Mouse (Mus musculus) WW6 (cell line): ENCODE data around the gene Gm49373.
"Not testable (repeated sequence)": the region's sequence is repeated elsewhere in the genome, so short reads cannot be mapped to it uniquely, and the experiment has no call there.

Experiments used
- DNase-seq: peaks from one replicate; pipeline ENCODE4 v3.0.0-alpha.2; 2013; ENCODE audit warnings: low read depth, low spot score

Gm49373 gene

GRCm38 (mm10) chr9:21074173-21074572 is 1.3 kb upstream of the Gm49373 start:
- DNase-seq = no peak

GRCm38 (mm10) chr9:21072641-21073040 is 255 bp downstream of the Gm49373 start:
- no peak for DNase-seq

DNA sequence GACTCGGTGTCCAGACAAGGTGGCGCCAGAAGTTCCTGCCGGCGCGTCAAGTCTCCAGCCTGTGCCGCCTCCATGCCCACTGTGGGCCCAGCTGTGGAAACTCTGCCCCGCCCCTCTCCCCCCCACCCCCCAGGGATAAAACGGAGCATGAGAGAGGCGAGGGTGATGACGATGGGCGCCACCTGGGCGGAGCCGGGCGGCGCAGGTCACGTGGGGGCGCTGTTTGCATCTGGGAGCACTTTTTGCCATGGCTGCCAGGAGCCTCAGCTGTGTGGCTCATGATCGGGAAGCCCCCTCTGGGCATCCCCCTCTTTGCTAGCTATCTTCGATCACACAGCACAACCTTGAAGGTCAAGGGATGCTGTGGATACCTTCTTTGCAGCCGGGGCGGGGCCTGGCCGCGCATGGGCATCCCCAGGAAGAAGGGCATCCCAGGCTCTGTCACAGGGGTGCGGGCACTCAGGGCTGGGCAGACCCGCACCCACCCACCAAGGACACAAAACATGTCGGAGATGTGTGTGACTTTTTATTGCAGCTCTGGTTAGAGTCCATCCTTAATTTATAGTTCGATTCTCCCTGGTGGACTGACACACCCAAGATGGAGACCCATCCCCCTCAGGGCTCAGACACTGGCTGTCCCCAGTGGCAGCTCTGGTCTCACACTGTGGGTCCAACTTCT is 5.8 kb downstream of the Gm49373 start, which contains the start of gene Zglp1:
TSS of gene Zglp1 (minus strand) at position 88 of the 679 bp plus-strand sequence.
- no peak for DNase-seq

DNA sequence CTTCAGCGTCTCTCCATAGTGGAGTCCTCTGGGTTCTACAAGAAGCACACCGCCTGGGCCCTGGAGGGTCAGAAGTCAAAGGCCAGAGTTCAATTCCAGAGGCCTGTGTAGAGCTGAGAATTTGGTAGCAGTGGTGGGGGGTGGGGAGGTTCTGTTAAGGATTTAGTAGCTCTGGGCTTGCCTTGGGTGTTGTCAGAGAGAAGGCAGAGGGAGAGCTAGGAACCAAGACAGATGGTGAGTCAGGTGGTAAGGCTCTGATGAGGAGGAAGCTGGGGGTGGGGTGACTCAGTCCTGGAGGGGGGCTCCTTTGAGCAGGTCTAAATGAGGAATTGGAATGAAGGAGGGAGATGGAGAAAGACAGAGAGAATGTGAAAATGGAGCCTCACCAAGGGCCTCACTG is 10.0 kb downstream of the Gm49373 start:
- no peak for DNase-seq

DNA sequence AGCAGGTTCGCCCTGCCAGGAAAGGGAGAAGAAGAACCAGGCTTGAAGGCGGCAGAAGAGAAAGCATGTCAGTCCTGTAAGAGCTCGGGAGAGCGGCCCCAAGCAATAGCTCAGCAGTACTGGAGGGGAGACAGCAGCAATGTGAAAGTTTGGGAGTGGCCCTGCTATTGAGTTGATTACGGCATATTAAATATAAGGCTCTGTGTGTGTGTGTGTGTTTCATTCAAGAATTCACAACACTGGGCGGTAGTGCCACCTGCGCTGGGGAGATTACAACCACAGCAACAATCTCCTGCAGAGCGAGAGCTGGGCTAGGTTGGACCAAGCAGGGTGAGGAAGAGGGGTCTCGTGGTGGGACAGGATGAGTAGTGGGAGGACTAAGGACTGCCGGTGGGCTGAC is 21.3 kb downstream of the Gm49373 start:
- DNase-seq = no peak

GRCm38 (mm10) chr9:21045235-21045634 is 27.7 kb downstream of the Gm49373 start:
- DNase-seq = no peak

DNA sequence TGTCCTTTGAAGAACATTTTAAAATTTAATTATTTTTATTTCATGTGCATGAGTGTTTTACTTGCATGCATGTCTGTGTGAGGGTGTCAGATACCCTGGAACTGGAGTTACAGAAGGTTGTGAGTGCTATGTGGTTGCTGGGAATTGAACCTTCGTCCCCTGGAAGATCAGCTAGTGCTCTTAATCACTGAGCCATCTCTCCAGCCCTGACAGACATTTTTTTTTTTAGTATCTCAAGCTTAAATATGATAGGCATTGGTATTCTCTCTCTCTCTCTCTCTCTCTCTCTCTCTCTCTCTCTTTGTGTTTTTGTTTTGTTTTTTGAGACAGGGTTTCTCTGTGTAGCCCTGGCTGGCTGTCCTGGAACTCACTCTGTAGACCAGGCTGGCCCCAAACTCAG is 28.1 kb downstream of the Gm49373 start:
- not testable (repeated sequence) for DNase-seq

- no peak for DNase-seq
Measured at GRCm38 (mm10) chr9:21043563-21043962, 29.3 kb downstream of the Gm49373 start.

- no peak for DNase-seq
Measured at GRCm38 (mm10) chr9:21041308-21041707, 31.6 kb downstream of the Gm49373 start.

- no peak for DNase-seq
Measured at GRCm38 (mm10) chr9:21039779-21040178, 33.1 kb downstream of the Gm49373 start.

GRCm38 (mm10) chr9:21037481-21037891 is 35.4 kb downstream of the Gm49373 start:
- DNase-seq = no peak

- DNase-seq = no peak
Measured at GRCm38 (mm10) chr9:21036666-21037065, 36.2 kb downstream of the Gm49373 start.

DNA sequence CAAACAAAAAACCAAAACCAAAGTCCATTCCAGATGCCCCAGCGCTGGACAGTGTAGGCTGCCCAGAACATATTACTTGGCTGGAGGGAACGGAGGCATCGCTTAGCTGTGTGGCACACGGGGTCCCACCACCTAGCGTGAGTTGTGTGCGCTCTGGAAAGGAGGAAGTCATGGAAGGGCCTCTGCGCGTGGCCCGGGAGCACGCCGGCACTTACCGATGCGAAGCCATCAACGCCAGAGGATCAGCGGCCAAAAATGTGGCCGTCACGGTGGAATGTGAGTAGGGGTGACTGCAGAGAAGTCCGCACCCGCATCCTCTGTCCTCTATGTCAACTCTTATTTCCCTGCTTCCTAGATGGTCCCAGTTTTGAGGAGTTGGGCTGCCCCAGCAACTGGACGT is 36.7 kb downstream of the Gm49373 start:
- no peak for DNase-seq

GRCm38 (mm10) chr9:21035586-21035985 is 37.3 kb downstream of the Gm49373 start:
- DNase-seq = no peak

GRCm38 (mm10) chr9:21034481-21035085 is 38.3 kb downstream of the Gm49373 start:
- DNase-seq = no peak

DNA sequence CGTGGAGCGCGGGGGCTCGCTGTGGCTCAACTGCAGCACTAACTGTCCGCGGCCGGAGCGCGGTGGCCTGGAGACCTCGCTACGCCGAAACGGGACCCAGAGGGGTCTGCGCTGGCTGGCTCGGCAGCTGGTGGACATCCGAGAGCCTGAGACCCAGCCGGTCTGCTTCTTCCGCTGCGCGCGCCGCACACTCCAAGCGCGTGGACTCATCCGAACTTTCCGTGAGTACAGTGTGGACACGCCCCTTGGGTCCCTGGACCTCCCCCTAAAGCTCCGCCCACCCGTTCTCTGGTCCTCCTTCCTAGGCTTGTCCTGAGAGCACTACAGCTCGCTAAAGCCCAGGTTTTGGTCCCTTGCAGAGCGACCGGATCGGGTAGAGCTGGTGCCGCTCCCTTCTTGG is 39.8 kb downstream of the Gm49373 start:
- peak; percentile 83 for DNase-seq

DNA sequence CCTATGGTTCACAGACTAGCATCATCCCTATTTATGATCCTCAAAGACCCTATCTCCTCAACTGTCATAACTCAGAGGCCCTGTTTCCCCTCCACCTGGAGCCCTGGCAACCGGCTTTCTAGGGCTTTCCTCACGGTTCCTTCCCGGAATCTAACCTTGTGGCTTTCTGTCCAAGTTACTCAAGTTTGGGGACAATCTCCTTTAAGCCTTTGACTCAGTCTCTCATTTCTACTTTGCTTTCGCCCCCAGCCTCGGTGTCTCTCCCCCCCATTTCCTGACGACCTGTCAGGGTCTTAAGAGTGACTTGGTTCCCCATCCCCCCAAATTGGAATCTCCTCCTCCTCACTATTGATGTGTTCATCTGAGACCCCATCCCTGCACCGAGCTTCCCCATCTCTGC is 40.4 kb downstream of the Gm49373 start:
- DNase-seq = no peak

DNA sequence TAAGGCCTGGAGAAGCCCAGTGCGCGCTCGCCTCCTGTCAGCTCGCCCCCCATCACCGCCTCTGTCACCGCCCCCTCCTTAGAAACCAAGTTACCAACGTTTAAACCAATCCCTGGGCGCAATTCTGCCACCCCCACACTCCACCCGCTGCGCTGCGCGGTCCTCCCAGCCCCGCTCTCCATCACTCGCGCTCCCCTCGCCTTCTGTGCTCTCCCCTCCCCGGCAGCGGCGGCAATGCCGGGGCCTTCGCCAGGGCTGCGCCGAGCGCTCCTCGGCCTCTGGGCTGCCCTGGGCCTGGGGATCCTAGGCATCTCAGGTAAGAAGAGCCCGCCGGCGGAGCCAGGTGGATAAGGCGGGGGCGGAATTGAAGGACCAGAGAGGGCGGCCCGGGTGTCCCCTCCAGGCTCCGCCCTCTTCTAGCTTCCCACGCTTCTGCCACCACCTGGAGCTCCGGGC is 41.0 kb downstream of the Gm49373 start, which contains the start of gene Icam5:
TSS of gene Icam5 (plus strand) at position 178 of the 456 bp plus-strand sequence.
- no peak for DNase-seq

DNA sequence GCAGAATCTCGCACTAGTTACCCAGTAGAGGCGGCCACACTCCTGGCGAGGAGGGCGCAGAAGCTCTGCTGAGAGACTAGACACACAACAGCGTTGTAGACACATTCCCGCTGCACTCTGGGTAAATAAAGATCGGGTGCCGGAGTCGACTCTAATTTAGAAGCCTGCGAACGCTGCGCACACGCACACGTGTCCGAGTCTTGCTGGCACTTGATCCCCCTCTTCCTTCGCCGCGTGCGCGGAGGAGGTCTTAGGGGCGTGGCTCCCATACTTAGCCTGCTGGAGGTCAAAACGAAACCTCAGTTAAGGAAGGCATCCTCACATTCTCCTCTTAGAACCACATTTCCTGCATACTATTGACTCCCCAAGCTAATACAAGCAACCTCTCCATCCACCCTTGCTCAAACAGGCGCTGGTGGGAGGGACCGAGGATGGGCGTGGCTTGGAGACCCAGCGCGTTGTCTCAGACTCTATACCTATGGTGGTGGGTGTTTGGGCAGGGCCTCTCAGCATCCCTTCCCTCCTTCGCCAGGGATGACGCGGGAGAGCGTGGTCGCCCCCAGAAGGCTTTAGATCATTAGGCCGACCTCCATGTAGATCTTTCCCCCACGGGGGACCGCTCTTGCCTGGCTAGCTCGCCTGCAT is 41.5 kb downstream of the Gm49373 start:
- no peak for DNase-seq

GRCm38 (mm10) chr9:21030781-21031250 is 42.1 kb downstream of the Gm49373 start:
- peak; percentile 87 for DNase-seq

DNA sequence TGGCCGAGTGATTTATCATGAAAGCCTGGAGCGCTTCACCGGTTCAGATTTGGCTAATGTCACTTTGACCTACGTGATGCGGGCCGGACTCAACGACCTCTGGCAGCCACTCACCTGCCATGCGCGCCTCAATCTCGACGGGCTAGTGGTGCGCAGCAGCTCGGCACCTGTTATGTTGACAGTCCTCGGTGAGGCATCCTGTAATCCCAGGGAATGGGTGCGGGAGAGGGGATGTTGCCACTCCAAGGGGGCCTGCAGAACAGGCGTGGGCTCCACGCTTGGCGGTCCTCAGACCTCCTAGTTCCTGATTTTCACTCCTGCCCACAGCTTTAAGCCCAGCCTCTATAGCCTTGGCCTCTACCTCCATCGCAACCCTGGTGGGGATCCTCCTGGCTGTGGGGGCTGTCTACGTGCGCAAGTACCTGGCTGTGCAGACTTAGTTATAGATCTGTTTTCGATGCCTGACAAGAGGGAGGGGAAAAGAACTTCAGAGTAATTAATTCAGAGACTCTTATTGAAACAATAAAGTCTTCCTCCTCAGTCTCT is 42.8 kb downstream of the Gm49373 start:
- no peak for DNase-seq
